Mouse (Mus musculus) heart, adult 9 months (tissue): ENCODE data around the gene Cybrd1.

ENCODE experiments used
- DNase-seq, 2 experiments: peaks; one replicate each; pipeline ENCODE4 v3.0.0; 2022; ENCODE audit warnings: low spot score in 2 of 2

Gene Cybrd1

GRCm38 (mm10) chr2:71168461-71169021 is 50.8 kb downstream of the Cybrd1 start:
- no peak for DNase-seq

GRCm38 (mm10) chr2:71173031-71173430 is 55.3 kb downstream of the Cybrd1 start:
- no peak for DNase-seq

GRCm38 (mm10) chr2:71176329-71177249 is 58.9 kb downstream of the Cybrd1 start:
- DNase-seq: no peak

- no peak for DNase-seq
Observed at GRCm38 (mm10) chr2:71177250-71177615, 59.5 kb downstream of the Cybrd1 start.

- DNase-seq: no peak
Observed at GRCm38 (mm10) chr2:71177760-71178159, 60.0 kb downstream of the Cybrd1 start.

- DNase-seq: no peak
Observed at GRCm38 (mm10) chr2:71179716-71180115, 62.0 kb downstream of the Cybrd1 start.

- DNase-seq: no peak
Observed at GRCm38 (mm10) chr2:71180566-71181217, 63.0 kb downstream of the Cybrd1 start.

GRCm38 (mm10) chr2:71187950-71188349 is 70.2 kb downstream of the Cybrd1 start:
- DNase-seq: no peak

GRCm38 (mm10) chr2:71188861-71189260 is 71.1 kb downstream of the Cybrd1 start:
- no peak for DNase-seq

- no peak for DNase-seq
Observed at GRCm38 (mm10) chr2:71191391-71192194, 73.9 kb downstream of the Cybrd1 start.

GRCm38 (mm10) chr2:71192195-71192807 is 74.6 kb downstream of the Cybrd1 start:
- DNase-seq: no peak
